Mouse (Mus musculus) forebrain, embryonic 12.5 days (tissue): ENCODE data around the gene Noc2l. TPM values are rescaled to one million over a fixed set of nuclear protein-coding genes. Genes with fewer than 3 reads are reported as not detected.
A peak's percentile ranks its signal among the peaks of the same experiment; 100 is the strongest.

ENCODE experiments used
- ATAC-seq: fragments of 200-750 bp; cut with Nextera tagmentation; 2 replicates; pipeline ENCODE4 v1.8.0; 2017; ENCODE audit warnings: moderate TSS enrichment; ENCODE audit not compliant: low FRiP score
- H3K27ac ChIP-seq: fragments of 300-500 bp; sonication (generic); 2 replicates; pipeline ENCODE4 v1.5.1; 2016; ENCODE audit warnings: mild to moderate bottlenecking
- H3K27me3 ChIP-seq: fragments of 300-500 bp; sonication (generic); 2 replicates; pipeline ENCODE4 v1.6.1; 2016; ENCODE audit warnings: mild to moderate bottlenecking
- H3K36me3 ChIP-seq: fragments of 300-500 bp; sonication (generic); replicated peaks from 2 replicates; pipeline ENCODE4 v1.6.1; 2016; ENCODE audit warnings: mild to moderate bottlenecking
- H3K4me1 ChIP-seq: fragments of 300-500 bp; sonication (generic); 2 replicates; pipeline ENCODE4 v1.6.1; 2016
- H3K4me2 ChIP-seq: fragments of 300-500 bp; sonication (generic); 2 replicates; pipeline ENCODE4 v1.6.1; 2016; ENCODE audit warnings: mild to moderate bottlenecking, moderate library complexity
- H3K4me3 ChIP-seq: fragments of 300-500 bp; sonication (generic); replicated peaks from 2 replicates; pipeline ENCODE4 v1.5.1; 2016; ENCODE audit warnings: mild to moderate bottlenecking
- H3K9ac ChIP-seq: fragments of 300-500 bp; sonication (generic); 2 replicates; pipeline ENCODE4 v1.6.1; 2016; ENCODE audit warnings: mild to moderate bottlenecking
- H3K9me3 ChIP-seq: fragments of 300-500 bp; sonication (generic); 2 replicates; pipeline ENCODE4 v1.6.1; 2016
- WGBS: fragments of 180-500 bp; shearing (Covaris S2); methylation state at CpG from one replicate; pipeline ENCODE4 v1.1.7; 2016; 5-methylcytosine and 5-hydroxymethylcytosine counted together
- polyA plus RNA-seq: library from polyadenylated mRNA; unstranded; fragments of >200 nt; fragmentation: Nextera tagmentation; extraction: Ambion mirVana; gene quantifications from 2 replicates; pipeline ENCODE4 v1.2.1, GENCODE M21; 2016

Noc2l gene
- polyA plus RNA-seq, 1 experiment from 2014 or later = 95.7 TPM

GRCm38 (mm10) chr4:156200623-156201475, 35.0 kb upstream of the Noc2l start, which contains the start of gene Isg15:
Isg15 (minus strand) TSS chr4:156200818.
- Histone ChIP-seq H3K4me1 (peaks cover 45% of the 10 kb centered on the region), H3K4me3 (no peak within 1 kb of the TSS), H3K9ac (no peak within 1 kb of the TSS), H3K9me3 (no peaks in the 10 kb centered on the region), H3K27ac (no peak within 1 kb of the TSS), H3K4me2 (no peak within 1 kb of the TSS), H3K27me3 (peaks cover 11% of the 10 kb centered on the region; the same call in 1 of the 2 replicates), H3K36me3 (no peaks in the 10 kb centered on the region)
- no peak for ATAC-seq
- 68% methylated on average over 10 of the region's 10 CpGs for WGBS

- H3K4me1 ChIP-seq = peaks cover 40% of the 10 kb centered on the region
- H3K9me3 ChIP-seq = no peaks in the 10 kb centered on the region
- peak overlapping the region; percentile 36; the same call in 1 of the 2 replicates for H3K27ac ChIP-seq
- ATAC-seq = no peak
- peaks cover 11% of the 10 kb centered on the region; the same call in 1 of the 2 replicates for H3K27me3 ChIP-seq
- no peak overlapping the region for H3K9ac ChIP-seq
- WGBS = 49% methylated on average over 12 of the region's 12 CpGs
- peak overlapping the region; percentile 90 for H3K4me2 ChIP-seq
- 0 out of 2 replicates have a peak, but pooled peaks cover 4% of the 10 kb centered on the region for H3K36me3 ChIP-seq
- peak overlapping the region; percentile 52 for H3K4me3 ChIP-seq
Observed at GRCm38 (mm10) chr4:156202462-156202893, 33.3 kb upstream of the Noc2l start.

GRCm38 (mm10) chr4:156203001-156203412, 32.8 kb upstream of the Noc2l start, which contains the start of gene AW011738:
AW011738 (plus strand) TSS chr4:156203304.
- Histone ChIP-seq H3K4me2 (peak within 1 kb of the TSS; percentile 90), H3K4me3 (peak within 1 kb of the TSS; percentile 52), H3K9me3 (no peaks in the 10 kb centered on the region), H3K4me1 (peaks cover 38% of the 10 kb centered on the region), H3K9ac (peak within 1 kb of the TSS; percentile 74), H3K27ac (peak within 1 kb of the TSS; percentile 59), H3K36me3 (0 out of 2 replicates have a peak, but pooled peaks cover 6% of the 10 kb centered on the region), H3K27me3 (peaks cover 11% of the 10 kb centered on the region; the same call in 1 of the 2 replicates)
- peak; percentile 83 for ATAC-seq
- under 1% methylated on average over 34 of the region's 39 CpGs for WGBS

- Histone ChIP-seq H3K4me2 (peak overlapping the region; percentile 90), H3K27ac (peak overlapping the region; percentile 59), H3K36me3 (0 out of 2 replicates have a peak, but pooled peaks cover 10% of the 10 kb centered on the region), H3K4me1 (peaks cover 37% of the 10 kb centered on the region), H3K9ac (peak overlapping the region; percentile 74), H3K27me3 (peaks cover 11% of the 10 kb centered on the region; the same call in 1 of the 2 replicates), H3K9me3 (no peaks in the 10 kb centered on the region), H3K4me3 (peak overlapping the region; percentile 52)
- under 1% methylated on average over 49 of the region's 49 CpGs for WGBS
- ATAC-seq = peak; percentile 58
Observed at GRCm38 (mm10) chr4:156203413-156204131, 32.2 kb upstream of the Noc2l start.

GRCm38 (mm10) chr4:156208872-156209271, 26.9 kb upstream of the Noc2l start:
- no peak overlapping the region for H3K4me3 ChIP-seq
- no peak overlapping the region for H3K27ac ChIP-seq

GRCm38 (mm10) chr4:156209963-156210635, 25.7 kb upstream of the Noc2l start:
- Histone ChIP-seq H3K9ac (no peak overlapping the region), H3K36me3 (0 out of 2 replicates have a peak, but pooled peaks cover 10% of the 10 kb centered on the region), H3K4me3 (no peak overlapping the region), H3K4me1 (peaks cover 9% of the 10 kb centered on the region), H3K27ac (no peak overlapping the region), H3K27me3 (no peaks in the 10 kb centered on the region), H3K9me3 (no peaks in the 10 kb centered on the region), H3K4me2 (no peak overlapping the region)
- 83% methylated on average over 13 of the region's 13 CpGs for WGBS
- no peak for ATAC-seq

More at GRCm38 (mm10) chr4:156208872-156209271, 26.9 kb upstream of the Noc2l start:
- WGBS = 91% methylated on average over 4 of the region's 4 CpGs
- Histone ChIP-seq H3K9ac (no peak overlapping the region), H3K4me2 (no peak overlapping the region), H3K36me3 (0 out of 2 replicates have a peak, but pooled peaks cover 10% of the 10 kb centered on the region), H3K4me1 (peaks cover 21% of the 10 kb centered on the region), H3K27me3 (peaks cover 7% of the 10 kb centered on the region; the same call in 1 of the 2 replicates), H3K9me3 (no peaks in the 10 kb centered on the region)
- no peak for ATAC-seq

- Histone ChIP-seq H3K4me1 (no peaks in the 10 kb centered on the region), H3K36me3 (0 out of 2 replicates have a peak, but pooled peaks cover 3% of the 10 kb centered on the region), H3K9me3 (no peaks in the 10 kb centered on the region), H3K9ac (no peak overlapping the region), H3K4me2 (no peak overlapping the region), H3K27me3 (no peaks in the 10 kb centered on the region), H3K4me3 (no peak overlapping the region), H3K27ac (no peak overlapping the region)
- no peak for ATAC-seq
- 96% methylated on average over 13 of the region's 13 CpGs for WGBS
Observed at GRCm38 (mm10) chr4:156213134-156213533, 22.7 kb upstream of the Noc2l start.

GRCm38 (mm10) chr4:156215649-156216048, 20.2 kb upstream of the Noc2l start, which contains the start of gene Perm1:
Perm1 (plus strand) TSS chr4:156215868.
- no peak within 1 kb of the TSS for H3K27ac ChIP-seq
- no peak within 1 kb of the TSS for H3K9ac ChIP-seq
- H3K9me3 ChIP-seq = no peaks in the 10 kb centered on the region
- H3K36me3 ChIP-seq = no peaks in the 10 kb centered on the region
- H3K4me3 ChIP-seq = no peak within 1 kb of the TSS
- no peaks in the 10 kb centered on the region for H3K4me1 ChIP-seq
- 83% methylated on average over 4 of the region's 4 CpGs for WGBS
- no peak for ATAC-seq
- no peak within 1 kb of the TSS for H3K4me2 ChIP-seq
- no peaks in the 10 kb centered on the region for H3K27me3 ChIP-seq

- H3K4me3 ChIP-seq = no peak overlapping the region
- no peak for ATAC-seq
- no peaks in the 10 kb centered on the region for H3K9me3 ChIP-seq
- H3K9ac ChIP-seq = no peak overlapping the region
- no peak overlapping the region for H3K4me2 ChIP-seq
- H3K27me3 ChIP-seq = no peaks in the 10 kb centered on the region
- no peaks in the 10 kb centered on the region for H3K4me1 ChIP-seq
- H3K36me3 ChIP-seq = no peaks in the 10 kb centered on the region
- H3K27ac ChIP-seq = no peak overlapping the region
- 89% methylated on average over 2 of the region's 2 CpGs for WGBS
Observed at GRCm38 (mm10) chr4:156216196-156216595, 19.6 kb upstream of the Noc2l start.

- Histone ChIP-seq H3K9me3 (no peaks in the 10 kb centered on the region), H3K36me3 (no peaks in the 10 kb centered on the region), H3K27ac (no peak overlapping the region), H3K9ac (no peak overlapping the region), H3K4me1 (no peaks in the 10 kb centered on the region), H3K4me3 (no peak overlapping the region), H3K4me2 (no peak overlapping the region), H3K27me3 (no peaks in the 10 kb centered on the region)
- WGBS = 81% methylated on average over 16 of the region's 16 CpGs
- no peak for ATAC-seq
Observed at GRCm38 (mm10) chr4:156217022-156217669, 18.7 kb upstream of the Noc2l start.

- H3K4me2 ChIP-seq = no peak overlapping the region
- no peak for ATAC-seq
- no peak overlapping the region for H3K9ac ChIP-seq
- no peaks in the 10 kb centered on the region for H3K4me1 ChIP-seq
- H3K9me3 ChIP-seq = no peaks in the 10 kb centered on the region
- no peaks in the 10 kb centered on the region for H3K36me3 ChIP-seq
- no peaks in the 10 kb centered on the region for H3K27me3 ChIP-seq
- H3K4me3 ChIP-seq = no peak overlapping the region
- WGBS = 82% methylated on average over 16 of the region's 16 CpGs
- H3K27ac ChIP-seq = no peak overlapping the region
Observed at GRCm38 (mm10) chr4:156217838-156218237, 18.0 kb upstream of the Noc2l start.
